Mouse (Mus musculus) gastrocnemius, adult 18-20 months (tissue): ENCODE measurements around the gene Med1. TPM values are rescaled to one million over a fixed set of nuclear protein-coding genes. Genes with fewer than 3 reads are reported as not detected.
"Not testable (repeated sequence)": the region's sequence is repeated elsewhere in the genome, so short reads cannot be mapped to it uniquely, and the experiment has no call there.

Source experiments
- DNase-seq: peaks from one replicate; pipeline ENCODE4 v3.0.0; 2021; ENCODE audit warnings: low spot score
- long read RNA-seq, 2 experiments: library from polyadenylated mRNA; stranded (forward); transcript quantifications; one replicate each; pipeline ENCODE4 v2.0.0; 2021
- total RNA-seq, 2 experiments: library from RNA; stranded (reverse); gene quantifications; 2 replicates each; pipeline ENCODE4 v1.2.3; 2021

Gene Med1
- total RNA-seq: 10 to 100 TPM; 24.5 to 25.3 TPM
- long read RNA-seq, experiment 1, full-length matches to known transcripts: 3 of 7 reads
- long read RNA-seq, experiment 1, partial matches to known transcripts: 0 of 7 reads
- long read RNA-seq, experiment 1, other reads (novel, unspliced or antisense): 4 of 7 reads
- long read RNA-seq, experiment 2, full-length matches to known transcripts: 3 of 6 reads
- long read RNA-seq, experiment 2, partial matches to known transcripts: 1 of 6 reads
- long read RNA-seq, experiment 2, other reads (novel, unspliced or antisense): 2 of 6 reads

DNA sequence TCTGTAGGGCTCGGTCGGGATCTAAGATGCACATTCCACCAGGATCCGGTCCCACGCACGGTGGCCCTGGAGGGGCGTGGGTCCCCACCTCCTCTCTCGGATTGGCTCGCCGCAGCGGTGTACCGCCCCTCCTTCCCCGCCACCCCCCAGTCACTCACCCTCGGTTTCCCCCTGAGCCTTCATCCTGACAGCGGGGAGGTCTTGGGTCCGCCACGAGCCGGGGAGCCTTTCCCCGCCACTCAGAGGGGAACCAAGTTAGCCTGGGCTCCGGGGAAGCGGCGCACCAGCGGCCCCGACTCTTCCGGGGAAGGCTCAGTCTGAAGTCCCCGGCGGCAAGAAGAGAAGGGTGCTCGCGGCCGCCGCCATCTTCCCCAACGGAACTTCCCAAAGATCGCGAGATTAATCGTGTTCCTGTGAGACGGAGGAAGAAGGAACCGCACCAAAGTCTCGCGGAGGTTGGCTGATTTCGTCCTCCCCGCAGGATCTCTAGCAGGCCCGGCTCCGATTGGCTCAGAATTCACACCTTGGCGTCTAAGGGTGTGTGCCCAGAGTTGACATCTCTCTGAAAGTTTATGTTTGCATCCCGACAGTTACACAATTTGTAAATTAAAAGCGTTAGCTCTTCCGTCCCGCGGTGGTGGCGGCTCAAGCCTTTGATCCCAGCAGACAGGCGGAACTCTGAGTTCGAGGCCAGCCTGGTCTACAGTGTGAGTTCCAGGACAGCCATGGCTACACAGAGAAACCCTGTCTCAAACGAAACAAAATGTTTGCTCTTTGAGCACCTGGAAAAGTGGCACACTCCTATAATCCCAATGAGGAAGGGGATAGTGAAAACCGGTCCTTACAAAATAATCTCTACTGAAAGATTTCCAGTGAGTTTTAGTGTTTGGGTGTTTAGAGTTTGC is at the start of gene Med1:
Gene Med1, minus strand, starts transcription at position 393 of the 905 bp plus-strand sequence.
- DNase-seq: peak; percentile 95

DNA sequence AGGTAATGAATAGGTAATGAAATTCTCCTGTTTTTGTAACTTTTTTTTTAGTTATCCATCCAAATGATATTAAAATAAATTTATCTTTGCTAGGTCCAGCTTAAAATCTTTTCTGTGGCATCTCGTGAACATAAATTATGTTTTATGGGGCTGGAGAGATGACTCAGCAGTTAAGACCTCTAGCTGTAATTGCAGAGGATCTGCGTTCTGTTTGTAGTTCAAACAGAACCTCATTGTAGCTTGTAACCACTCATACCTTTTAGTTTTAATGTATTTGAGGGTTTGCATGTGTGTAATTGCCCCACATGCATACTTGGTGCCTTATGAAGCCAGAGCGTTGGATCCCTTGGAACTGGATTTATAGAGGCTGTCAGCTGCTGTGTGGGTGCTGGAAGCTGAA is 45.9 kb upstream of the Med1 start:
- no peak for DNase-seq

DNA sequence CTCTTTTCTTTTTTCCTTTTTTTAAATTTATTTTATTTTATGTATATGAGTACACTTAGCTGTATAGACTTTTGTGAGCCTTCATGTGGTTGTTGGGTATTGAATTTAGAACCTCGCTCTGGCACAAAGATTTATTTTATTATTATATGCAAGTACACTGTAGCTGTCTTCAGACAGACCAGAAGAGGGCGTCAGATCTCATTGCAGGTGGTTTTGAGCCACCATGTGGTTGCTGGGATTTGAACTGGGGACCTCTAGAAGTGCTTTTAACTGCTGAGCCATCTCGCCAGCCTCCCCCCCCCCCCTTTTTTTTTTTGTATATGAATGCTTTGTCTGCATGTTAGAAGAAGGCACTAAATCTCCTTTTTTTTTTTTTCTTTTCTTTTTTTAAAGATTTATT is 45.3 kb upstream of the Med1 start:
- no peak for DNase-seq

DNA sequence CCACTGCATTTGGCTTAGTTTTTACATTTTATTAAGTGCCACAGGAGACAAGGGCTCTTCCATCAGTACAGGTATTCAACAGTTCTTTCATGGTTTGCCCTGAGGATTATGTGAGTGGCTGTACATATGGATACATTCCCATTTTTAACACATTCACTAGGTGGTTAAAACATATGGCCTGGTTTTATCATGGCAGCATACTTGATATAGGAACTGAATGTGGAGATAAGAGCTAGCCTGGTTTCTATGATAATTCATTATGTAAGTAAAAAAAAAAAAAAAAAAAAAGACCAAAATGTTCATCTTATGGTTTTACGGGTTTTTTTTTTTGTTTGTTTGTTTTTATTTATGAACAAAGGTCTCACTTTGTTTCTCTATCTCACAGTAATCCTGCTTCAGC is 33.3 kb upstream of the Med1 start:
- DNase-seq: no peak

DNA sequence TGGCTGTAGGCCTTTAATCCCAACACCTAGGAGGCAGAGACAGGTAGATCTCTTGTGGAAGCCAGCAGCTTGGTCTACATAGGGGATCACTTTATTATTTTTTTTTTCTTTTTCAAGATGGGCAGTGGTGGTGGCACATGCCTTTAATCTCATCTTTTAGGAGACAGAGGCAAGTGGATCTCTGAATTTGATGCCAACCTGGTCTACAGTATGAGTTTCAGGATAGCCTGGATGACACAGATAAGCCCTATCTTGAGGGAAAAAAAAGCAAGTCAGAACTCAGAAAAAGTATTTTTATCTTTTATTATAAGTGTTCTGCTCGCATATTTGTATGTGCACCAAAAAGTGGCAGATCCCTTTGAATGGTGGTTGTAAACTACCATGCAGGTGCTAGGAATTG is 20.2 kb upstream of the Med1 start:
- DNase-seq: no peak

DNA sequence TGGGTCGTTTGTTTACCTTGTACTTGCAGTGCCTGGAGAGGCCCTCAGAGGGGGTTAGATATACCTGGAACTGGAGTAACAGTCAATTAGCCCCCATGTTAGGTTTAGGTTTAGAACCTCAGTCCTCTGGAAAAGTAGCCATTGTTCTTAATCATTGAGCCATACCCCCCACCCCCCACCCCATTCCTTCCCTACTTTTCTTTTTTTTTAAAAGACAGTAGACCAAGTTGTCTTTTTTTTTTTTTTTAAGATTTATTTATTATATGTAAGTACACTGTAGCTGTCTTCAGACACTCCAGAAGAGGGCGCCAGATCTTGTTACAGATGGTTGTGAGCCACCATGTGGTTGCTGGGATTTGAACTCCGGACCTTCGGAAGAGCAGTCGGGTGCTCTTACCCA is 16.6 kb upstream of the Med1 start:
- DNase-seq: not testable (repeated sequence)

DNA sequence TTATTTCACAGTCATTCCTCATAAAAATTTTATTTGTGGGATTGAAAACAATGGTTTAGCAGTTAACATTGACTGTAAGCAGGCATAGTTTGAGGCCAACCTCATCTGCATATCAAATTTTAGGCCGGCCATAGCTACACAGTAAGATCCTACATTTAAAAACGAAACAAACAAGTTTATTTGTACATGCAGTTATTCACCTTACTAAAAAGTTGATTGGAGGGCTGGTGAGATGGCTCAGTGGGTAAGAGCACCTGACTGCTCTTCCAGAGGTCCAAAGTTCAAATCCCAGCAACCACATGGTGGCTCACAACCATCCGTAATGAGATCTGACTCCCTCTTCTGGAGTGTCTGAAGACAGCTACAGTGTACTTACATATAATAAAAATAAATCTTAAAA is 13.2 kb upstream of the Med1 start:
- DNase-seq: not testable (repeated sequence)

DNA sequence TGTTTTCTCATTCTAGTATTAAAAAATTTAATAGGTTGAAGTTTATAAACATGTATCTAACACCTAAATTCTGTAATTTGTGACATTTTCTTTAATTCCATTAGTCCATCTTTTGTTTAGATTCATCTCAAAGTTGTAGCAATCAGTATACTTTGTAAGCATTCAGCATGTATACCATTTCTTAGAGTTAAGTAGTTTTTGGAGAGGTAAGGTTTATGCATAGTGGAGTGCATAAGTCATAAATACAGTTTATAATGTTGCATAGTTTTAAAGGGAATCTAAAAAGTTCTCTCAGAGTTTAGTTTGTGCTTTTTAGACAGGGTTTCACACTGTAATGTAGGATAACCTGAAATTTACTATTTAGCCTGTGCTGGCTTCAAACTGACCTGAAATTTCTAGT is 12.4 kb upstream of the Med1 start:
- no peak for DNase-seq

DNA sequence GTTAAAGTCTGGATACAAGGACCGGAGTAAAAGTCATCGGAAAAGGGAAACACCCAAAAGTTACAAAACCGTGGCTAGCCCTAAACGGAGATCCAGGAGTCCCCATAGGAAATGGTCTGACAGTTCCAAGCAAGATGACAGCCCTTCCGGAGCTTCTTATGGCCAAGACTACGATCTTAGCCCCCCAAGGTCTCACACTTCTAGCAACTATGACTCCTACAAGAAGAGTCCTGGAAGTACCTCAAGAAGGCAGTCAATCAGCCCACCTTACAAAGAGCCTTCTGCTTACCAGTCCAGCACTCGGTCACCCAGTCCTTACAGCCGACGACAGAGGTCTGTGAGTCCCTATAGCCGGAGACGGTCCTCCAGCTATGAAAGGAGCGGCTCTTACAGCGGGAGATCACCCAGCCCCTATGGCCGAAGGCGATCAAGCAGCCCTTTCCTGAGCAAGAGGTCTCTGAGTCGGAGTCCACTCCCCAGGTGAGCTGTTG is 10.9 kb upstream of the Med1 start:
- DNase-seq: no peak

DNA sequence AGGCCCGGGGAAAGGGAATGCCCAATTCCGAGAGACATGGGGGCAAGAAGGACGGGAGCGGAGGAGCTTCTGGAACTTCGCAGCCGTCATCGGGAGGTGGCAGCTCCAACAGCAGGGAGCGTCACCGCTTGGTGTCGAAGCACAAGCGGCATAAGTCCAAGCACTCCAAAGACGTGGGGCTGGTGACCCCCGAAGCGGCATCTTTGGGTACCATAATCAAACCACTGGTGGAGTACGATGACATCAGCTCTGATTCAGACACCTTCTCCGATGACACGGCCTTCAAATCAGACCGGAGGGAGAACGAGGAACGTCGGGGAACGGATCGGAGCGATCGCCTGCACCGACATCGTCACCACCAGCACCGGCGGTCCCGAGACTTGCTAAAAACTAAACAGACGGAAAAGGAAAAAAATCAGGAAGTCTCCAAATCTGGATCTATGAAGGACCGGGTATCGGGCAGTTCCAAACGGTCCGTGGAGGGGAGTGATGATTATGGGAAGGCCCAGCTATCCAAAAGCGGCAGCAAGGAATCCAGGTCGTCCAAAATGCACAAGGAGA is 10.3 kb upstream of the Med1 start:
- DNase-seq: no peak

DNA sequence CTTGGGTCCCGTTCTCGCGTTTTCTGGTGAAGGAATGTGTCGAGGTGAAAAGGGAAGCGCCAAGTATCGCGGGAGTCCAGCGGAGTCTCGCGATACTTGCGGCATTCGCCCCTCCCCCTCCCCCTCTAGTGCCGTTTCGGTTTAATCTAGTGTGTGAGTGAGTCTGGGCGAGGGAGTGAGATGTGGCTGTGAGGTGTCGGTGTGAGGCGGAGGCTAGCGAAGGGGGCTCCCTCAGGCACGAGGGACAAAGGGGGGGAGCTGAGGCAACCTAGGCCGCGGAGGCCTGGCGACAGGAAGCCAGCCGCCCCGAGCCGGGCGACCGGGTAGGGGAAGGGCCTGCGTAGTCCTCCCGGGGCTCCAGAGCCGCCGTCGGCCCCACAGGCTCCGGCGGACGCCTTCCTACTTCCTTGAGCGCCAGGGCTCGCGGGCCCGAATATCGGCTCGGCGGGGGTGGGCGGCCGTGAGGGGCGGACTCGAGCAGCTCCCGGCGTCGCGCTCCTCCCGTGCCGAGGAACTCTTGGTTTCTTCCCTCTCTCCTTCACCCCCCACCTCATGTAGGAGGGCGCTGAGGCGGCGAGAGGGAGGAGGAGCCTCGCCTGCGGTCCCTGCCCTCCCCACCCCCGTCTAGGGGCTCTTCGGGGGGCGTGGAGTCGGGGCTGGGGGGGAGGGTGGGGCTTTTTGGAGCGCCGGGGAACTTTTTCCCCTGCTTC is 9.7 kb upstream of the Med1 start, which contains the start of gene Cdk12:
Gene Cdk12, plus strand, starts transcription at position 419 of the 710 bp plus-strand sequence.
- peak; percentile 97 for DNase-seq

DNA sequence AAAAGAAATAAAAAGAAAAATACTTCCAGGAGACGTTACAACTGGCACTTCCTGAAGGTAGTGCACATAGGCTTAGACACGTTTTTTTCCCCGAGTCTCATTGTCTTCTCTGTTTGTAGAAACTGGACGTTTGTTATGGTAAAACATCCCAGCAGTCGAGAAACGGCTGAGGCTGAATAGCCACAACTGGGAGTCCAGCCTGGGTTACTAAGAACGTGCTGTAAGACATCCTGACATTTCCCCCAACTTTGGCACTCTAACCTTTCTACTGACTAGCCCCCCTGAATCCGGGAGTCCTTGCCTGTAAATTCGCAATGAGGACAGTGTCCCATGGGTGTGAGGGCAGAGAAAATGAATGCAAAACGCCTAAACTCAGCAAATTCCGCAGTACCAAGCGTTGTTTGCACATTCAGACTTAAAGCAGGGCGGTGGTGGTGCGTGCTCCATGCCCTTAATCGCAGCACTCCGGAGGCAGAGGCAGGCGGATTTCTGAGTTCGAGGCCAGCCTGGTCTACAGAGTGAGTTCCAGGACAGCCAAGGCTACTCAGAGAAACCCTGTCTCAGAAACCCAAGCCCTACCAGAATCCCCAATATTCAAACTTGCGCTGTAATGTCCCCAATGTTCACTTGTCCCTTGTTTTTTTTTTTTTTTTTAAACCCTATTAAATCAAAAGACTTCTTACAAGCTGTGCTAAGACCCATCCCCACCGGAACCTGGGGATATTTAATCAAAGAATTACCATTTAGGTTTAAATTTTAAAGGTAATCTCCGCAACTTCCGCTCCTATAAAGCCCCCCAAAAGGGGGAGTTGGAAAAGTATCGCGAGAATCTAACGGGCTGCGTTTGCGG is 8.9 kb upstream of the Med1 start:
- DNase-seq: peak; percentile 18

DNA sequence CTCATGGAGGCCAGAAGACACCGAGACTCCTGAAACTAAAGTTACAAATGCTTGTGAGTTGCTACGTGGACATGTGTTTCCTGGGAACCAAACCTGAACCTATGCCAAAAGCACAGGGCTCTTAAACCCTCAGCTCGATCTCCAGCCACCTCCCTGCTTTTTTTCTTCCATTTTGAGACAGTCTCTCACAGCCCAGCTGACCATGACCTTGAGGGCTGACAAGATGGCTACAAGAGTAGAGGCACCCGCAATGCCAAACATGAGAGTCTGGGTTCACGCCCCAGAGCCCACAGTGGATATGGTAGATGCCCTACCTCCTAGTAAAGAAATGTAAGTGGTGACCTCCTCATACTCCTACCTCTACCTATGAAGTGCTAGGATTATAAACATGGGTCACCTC is 2.3 kb downstream of the Med1 start:
- DNase-seq: no peak

DNA sequence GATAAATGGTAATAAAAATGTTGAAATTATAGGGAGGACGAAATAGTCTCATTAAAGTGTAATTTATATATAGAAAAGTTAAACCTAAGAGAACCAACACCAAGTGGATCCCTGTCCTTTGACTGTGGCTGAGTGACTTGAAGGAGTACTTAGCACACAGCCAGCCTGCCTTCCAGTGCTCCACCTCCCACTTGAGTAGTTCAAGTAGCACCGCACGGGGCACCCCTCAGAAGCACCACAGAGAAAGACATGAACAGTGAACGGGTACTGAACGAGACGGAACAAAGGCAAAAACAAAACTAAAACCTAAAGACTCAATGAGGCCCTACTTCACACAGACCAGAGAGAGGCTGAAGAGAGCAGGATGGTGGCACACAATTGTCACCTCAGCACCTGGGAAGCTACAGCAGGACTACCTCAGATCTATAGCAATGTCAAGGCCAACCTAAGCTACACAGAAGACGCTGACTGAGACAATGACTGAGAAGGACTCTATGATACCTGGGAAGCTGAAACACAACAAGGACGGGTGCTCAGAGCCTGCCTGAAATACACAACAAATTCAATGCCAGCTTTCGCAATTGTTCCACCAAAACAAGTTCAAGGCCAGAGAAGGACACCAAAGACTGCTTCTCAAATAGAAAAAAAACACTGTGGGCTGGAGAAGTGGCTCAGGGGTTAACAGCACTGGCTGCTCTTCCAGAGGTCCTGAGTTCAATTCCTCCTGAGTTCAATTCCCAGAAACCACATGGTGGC is 5.3 kb downstream of the Med1 start:
- DNase-seq: no peak

DNA sequence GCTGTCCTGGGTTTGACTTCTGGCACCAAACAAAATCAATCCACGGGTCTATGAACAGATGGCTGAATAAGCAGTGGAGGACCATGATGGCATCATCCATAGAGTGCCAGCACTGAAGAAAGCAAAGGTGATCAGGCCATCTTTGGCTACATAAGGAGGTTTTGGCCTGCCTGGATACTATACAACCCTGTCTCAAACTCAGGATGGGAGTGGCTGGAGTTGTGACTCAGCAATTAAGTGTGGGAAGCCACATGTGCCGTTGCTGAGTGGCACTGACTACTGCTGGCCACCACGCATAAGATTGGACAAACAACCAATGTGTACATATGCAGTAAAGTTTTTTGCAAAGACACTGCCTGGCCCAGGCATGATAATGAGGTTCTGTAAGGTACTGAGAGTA is 10.9 kb downstream of the Med1 start:
- not testable (repeated sequence) for DNase-seq

DNA sequence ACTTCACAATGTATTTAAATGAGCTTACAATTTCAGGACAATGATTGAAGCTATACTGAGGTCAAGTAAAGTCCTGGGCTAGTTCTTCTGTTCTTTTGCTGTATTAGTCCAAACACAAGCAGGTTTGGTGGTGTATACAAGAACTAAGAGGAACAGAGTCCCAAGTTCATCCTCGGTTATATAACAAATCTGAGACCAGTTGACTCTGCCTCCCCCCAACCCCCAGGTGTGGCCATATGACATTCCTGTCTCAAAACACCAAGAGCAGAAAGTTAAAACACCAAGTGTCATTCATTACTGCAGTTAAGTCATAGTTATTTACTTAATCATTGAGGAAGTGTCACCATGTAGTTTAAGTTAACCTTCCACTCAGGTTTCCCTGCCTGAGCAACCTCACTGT is 24.7 kb downstream of the Med1 start:
- DNase-seq: no peak

DNA sequence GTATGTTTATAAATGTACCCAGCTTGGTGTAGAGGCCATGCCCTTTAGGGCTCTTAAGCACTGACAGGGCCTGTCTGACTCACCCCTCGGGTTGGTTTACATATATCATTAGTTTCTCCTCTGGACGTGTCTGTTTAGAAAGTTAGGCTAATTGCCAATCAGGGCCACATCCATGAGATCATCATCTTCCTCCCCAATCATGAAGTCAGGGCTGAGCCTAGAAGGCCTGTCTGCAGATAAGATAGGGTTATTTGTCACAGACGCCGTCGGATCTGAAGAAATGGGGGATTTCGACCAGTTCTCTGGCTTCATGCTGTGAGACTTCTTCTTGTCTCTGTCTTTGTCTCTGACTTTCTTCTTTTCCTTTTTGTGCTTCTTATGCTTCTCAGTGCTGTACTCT is 38.0 kb downstream of the Med1 start:
- DNase-seq: no peak

DNA sequence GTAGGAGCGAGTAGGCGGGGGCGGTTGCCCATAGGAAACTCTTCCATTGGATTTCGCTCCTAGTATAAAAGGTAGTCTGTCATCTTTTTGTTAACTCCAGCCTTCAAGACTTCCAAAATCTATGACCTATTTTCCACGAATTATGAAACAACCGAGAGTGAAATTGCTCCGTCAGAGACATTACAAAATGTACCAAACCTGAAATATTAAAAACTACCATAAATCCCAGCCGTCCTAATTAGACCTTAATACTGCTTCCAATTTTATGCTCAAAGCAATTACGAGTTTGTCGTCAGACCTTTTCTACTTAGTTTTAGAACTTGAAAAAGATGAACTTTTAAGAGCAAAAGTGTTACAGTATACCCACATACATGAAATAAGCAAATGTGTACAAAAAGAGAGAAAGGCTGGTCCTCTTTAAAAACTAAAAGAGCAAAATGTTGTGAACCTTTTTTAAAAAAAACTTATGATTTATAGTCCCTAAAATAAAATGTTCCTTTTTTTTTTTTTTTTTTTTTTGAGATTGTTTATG is 42.4 kb downstream of the Med1 start:
- DNase-seq: no peak

DNA sequence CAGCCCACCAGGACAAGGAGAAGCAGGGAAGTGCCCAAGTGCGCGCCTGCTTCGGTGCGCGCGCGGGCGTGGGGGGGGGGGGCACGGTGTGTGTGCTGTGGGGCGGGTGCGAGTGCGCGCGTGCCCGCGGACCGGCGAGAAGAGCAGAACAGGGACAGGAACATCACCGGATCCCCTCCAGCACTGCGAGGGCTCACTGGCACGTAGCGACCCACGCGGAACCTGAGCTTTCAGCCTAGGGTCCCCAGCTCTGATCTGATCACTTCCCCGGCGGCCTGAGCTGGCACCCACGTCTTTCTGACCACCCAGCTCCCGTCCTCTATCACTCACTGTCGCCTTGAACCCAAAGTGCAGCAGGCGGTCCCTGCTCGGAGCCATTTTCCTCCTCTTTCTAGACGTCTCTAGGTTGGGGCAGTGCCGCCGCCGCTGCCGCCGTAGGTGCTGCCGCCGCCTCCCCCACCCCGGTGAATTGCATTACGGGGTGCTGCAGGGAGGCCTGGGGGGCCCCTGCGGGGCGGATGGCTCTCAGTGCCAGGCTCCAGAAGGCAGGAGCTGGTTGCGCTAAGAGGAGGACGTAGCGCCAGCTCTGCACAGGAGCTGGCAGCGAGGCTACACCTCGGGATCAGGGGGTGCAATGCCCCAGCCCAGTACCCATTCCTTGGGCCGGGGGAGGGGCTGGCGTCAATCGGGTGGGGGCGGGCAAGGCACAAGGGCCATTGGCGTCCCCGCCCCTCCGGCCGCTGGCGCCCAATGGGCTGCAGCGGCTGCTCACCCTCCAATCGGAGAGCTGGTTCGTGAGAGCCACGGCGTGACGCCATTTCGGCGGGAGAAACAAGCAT is 43.1 kb downstream of the Med1 start, which contains the start of gene Fbxl20:
Gene Fbxl20, minus strand, starts transcription at position 618 of the 839 bp plus-strand sequence.
- peak; percentile 90 for DNase-seq
